Mouse (Mus musculus): Measurements from ENCODE around the gene Anapc7. TPM values are rescaled to one million over a fixed set of nuclear protein-coding genes. Genes with fewer than 3 reads are reported as not detected.

Gene Anapc7
- 24.2 and 24.7 TPM in 2 replicates for polyA plus RNA-seq (2012; rRNA removed; ENCODE audit: low replicate concordance)

DNA sequence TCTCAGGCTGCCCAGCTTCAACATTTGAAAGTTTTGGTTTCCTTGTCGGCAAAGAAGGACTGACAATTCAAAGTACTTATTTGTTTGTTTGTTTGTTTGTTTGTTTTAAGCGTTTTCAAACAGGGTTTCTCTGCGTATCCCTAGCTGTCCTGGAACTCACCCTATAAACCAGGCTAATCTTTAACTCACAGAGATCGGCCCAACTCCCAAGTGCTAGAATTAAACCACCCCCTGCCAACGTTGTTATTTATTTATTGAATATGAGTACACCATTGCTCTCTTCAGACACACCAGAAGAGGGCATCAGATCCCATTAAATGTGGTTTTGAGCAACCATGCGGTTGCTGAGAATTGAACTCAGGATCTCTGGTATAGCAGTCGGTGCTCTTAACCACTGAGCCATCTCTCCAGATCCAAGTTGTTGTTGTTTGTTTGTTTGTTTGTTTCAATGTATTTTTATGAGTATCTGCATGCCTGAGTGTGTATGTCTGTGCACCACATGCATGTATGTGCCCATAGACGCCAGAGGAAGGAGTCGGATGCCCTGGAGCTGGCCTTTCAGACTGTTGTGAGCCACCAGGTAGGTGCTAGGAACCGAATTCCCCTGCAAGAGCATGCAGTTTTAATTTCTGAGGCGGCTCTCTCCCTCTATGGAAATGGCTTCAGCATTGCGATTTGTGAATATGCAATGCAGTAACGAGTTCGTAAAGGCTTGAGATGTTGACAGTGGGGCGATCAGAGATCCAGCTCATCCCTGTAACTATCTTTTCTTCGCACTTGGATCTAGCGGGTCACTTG is at the start of gene Anapc7:
Gene Anapc7, plus strand, starts transcription at position 423 of the 798 bp plus-strand sequence.

DNA sequence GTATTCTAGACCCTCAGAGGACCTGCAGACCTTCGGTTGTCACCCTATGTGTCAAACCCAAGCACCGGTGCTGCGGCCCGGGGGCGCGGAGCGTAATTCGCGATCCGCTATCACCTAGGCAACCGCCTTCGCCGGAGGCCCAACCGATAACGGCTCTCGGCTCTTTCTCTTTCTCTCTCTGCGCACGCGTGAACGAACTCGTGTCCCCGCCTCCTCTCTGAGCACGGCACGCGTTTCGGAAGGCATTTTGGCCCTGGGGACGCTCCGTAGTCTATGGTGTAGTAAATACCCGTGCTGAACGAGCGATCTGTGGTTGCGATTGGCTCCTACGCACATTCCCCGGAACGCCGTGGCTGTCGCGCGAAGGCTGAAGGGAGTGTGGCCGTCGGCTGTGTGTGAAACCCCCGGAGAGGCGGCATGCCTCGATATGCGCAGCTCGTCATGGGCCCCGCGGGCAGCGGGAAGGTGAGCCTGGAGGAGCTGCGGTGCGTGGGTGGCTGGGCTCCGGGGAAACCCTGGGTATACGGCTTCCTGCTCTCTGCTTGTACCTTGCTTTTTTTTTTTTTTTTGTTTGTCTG is 49.2 kb upstream of the Anapc7 start, which contains the start of gene Fam216a:
Gene Fam216a, minus strand, starts transcription at position 173 of the 578 bp plus-strand sequence.

DNA sequence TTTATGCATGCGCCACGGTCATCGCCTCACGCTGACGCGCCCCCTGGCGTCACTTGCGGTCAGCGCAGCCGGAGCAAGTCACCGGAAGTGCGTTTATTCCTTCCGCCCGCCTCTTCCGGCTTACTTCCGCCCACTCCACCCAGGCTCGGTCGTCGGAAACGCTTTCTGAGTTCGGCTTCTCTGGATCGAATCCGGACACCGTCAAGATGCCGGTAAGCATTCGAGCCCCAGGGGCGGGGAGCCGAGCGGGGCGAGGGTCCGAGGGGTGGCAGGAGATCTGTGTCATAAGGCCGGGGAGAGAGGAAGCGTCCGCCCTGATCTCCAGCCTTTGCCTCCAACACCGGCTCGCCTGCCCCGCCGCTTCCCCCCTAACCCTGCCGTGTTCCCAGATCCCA is 29.7 kb upstream of the Anapc7 start, which contains the start of gene Arpc3:
Gene Arpc3, plus strand, starts transcription at position 93 of the 395 bp plus-strand sequence.

Other genes starting within 250 kb of the Anapc7 start
- 76.5 and 101 TPM in 2 replicates for gene Hvcn1, start 214.9 kb upstream of the Anapc7 start, polyA plus RNA-seq (2012; rRNA removed; ENCODE audit: low replicate concordance)
- 28.1 and 30.6 TPM in 2 replicates for gene Tctn1, start 157.2 kb upstream of the Anapc7 start, polyA plus RNA-seq (2012; rRNA removed; ENCODE audit: low replicate concordance)
- gene Pptc7, start 137.3 kb upstream of the Anapc7 start, polyA plus RNA-seq (2012; rRNA removed; ENCODE audit: low replicate concordance): 27.0 and 34.2 TPM in 2 replicates
- 4.3 and 9.5 TPM in 2 replicates for gene Rad9b, start 67.5 kb upstream of the Anapc7 start, polyA plus RNA-seq (2012; rRNA removed; ENCODE audit: low replicate concordance)
- 31.2 and 61.1 TPM in 2 replicates for gene Vps29, start 67.3 kb upstream of the Anapc7 start, polyA plus RNA-seq (2012; rRNA removed; ENCODE audit: low replicate concordance)
- gene Gpn3, start 49.8 kb upstream of the Anapc7 start, polyA plus RNA-seq (2012; rRNA removed; ENCODE audit: low replicate concordance): 27.6 and 62.0 TPM in 2 replicates
- 17.4 and 21.1 TPM in 2 replicates for gene Fam216a, start 49.3 kb upstream of the Anapc7 start, polyA plus RNA-seq (2012; rRNA removed; ENCODE audit: low replicate concordance)
- gene Arpc3, start 29.8 kb upstream of the Anapc7 start, polyA plus RNA-seq (2012; rRNA removed; ENCODE audit: low replicate concordance): 98.2 and 102 TPM in 2 replicates
- gene Atp2a2, start 80.5 kb downstream of the Anapc7 start, polyA plus RNA-seq (2012; rRNA removed; ENCODE audit: low replicate concordance): 48.5 and 50.7 TPM in 2 replicates
- 1.3 and 3.3 TPM in 2 replicates for gene Ift81, start 192.8 kb downstream of the Anapc7 start, polyA plus RNA-seq (2012; rRNA removed; ENCODE audit: low replicate concordance)
- gene P2rx7, start 222.2 kb downstream of the Anapc7 start, polyA plus RNA-seq (2012; rRNA removed; ENCODE audit: low replicate concordance): 26.9 and 34.8 TPM in 2 replicates

All from mammary gland, adult 2 months (tissue).